Mouse (Mus musculus) B cell, adult 2 months (primary cell): ENCODE data around the gene Zfp945.
A peak's percentile ranks its signal among the peaks of the same experiment; 100 is the strongest.
"Not testable (repeated sequence)": the region's sequence is repeated elsewhere in the genome, so short reads cannot be mapped to it uniquely, and the experiment has no call there.

Source experiments
- DNase-seq, 2 experiments: peaks; one replicate each; pipeline ENCODE4 v3.0.0; 2022

Zfp945 gene

GRCm38 (mm10) chr17:22866845-22867481 is at the start of gene Zfp945:
Gene Zfp945, minus strand, starts transcription at chr17:22867134.
- peak; percentile 40 to 44 for DNase-seq

- no peak for DNase-seq
Measured at GRCm38 (mm10) chr17:22888302-22888701, 21.4 kb upstream of the Zfp945 start.

- DNase-seq: no peak
Measured at GRCm38 (mm10) chr17:22884059-22884698, 17.2 kb upstream of the Zfp945 start.

GRCm38 (mm10) chr17:22877427-22878307 is 10.7 kb upstream of the Zfp945 start:
- DNase-seq: no peak

GRCm38 (mm10) chr17:22876316-22876715 is 9.4 kb upstream of the Zfp945 start:
- DNase-seq: no peak

- DNase-seq: not testable (repeated sequence)
Measured at GRCm38 (mm10) chr17:22875549-22875948, 8.6 kb upstream of the Zfp945 start.

GRCm38 (mm10) chr17:22866421-22866844 is 501 bp downstream of the Zfp945 start:
- peak; percentile 35 to 46 for DNase-seq

GRCm38 (mm10) chr17:22821166-22821565 is 45.8 kb downstream of the Zfp945 start:
- no peak for DNase-seq

GRCm38 (mm10) chr17:22818199-22818595 is 48.7 kb downstream of the Zfp945 start:
- no peak for DNase-seq

- DNase-seq: peak; percentile 32 to 36
Measured at GRCm38 (mm10) chr17:22817471-22818198, 49.3 kb downstream of the Zfp945 start.

- peak; percentile 20 to 26 for DNase-seq
Measured at GRCm38 (mm10) chr17:22799707-22800106, 67.2 kb downstream of the Zfp945 start.
